Mouse (Mus musculus) testis, adult 2 months (tissue): ENCODE data around the gene P2rx7. TPM values are rescaled to one million over a fixed set of nuclear protein-coding genes. Genes with fewer than 3 reads are reported as not detected.

Source experiments
- H3K27ac ChIP-seq: fragments of 200-500 bp; 2 replicates; pipeline ENCODE4 v1.5.1; 2012; ENCODE audit warnings: low read depth, low read length; ENCODE audit not compliant: control insufficient read depth, insufficient read depth
- H3K27me3 ChIP-seq: fragments of 200-500 bp; 2 replicates; pipeline ENCODE4 v1.6.1; 2012; ENCODE audit warnings: mild to moderate bottlenecking, low read length, moderate library complexity; ENCODE audit not compliant: control insufficient read depth, insufficient read depth
- H3K36me3 ChIP-seq: fragments of 200-500 bp; 2 replicates; pipeline ENCODE4 v1.6.1; 2012; ENCODE audit warnings: mild to moderate bottlenecking, low read length; ENCODE audit not compliant: control insufficient read depth, insufficient read depth
- H3K4me1 ChIP-seq: fragments of 200-500 bp; 2 replicates; pipeline ENCODE4 v1.6.1; 2012; ENCODE audit warnings: low read length; ENCODE audit not compliant: control insufficient read depth, insufficient read depth
- H3K4me3 ChIP-seq: fragments of 200-500 bp; 2 replicates; pipeline ENCODE4 v1.5.1; 2012; ENCODE audit warnings: low read depth, mild to moderate bottlenecking, low read length, moderate library complexity, mixed read lengths; ENCODE audit not compliant: control insufficient read depth
- CTCF ChIP-seq: fragments of 200-500 bp; IDR thresholded peaks from 2 replicates; pipeline ENCODE4 v1.5.1; 2012; ENCODE audit warnings: low read depth, mild to moderate bottlenecking, inconsistent platforms, low read length, moderate library complexity; ENCODE audit not compliant: control insufficient read depth, insufficient read depth, insufficient replicate concordance
- POLR2A ChIP-seq: fragments of 200-500 bp; IDR thresholded peaks from 2 replicates; pipeline ENCODE4 v1.6.1; 2012; ENCODE audit warnings: low read depth, mild to moderate bottlenecking, inconsistent platforms, low read length, moderate library complexity; ENCODE audit not compliant: control insufficient read depth
- polyA plus RNA-seq: library from polyadenylated mRNA; depleted of rRNA; stranded (reverse); fragments of >200 nt; gene quantifications from 2 replicates; pipeline ENCODE4 v1.2.3, GENCODE M21; 2012; rRNA removed

The P2rx7 gene
- polyA plus RNA-seq, 1 experiment: 5.0 TPM

GRCm38 (mm10) chr5:122731321-122731720 is 87.6 kb downstream of the P2rx7 start:
- H3K27me3 ChIP-seq: no peaks in the 10 kb centered on the region
- H3K27ac ChIP-seq: no peak overlapping the region
- H3K4me1 ChIP-seq: peaks cover 3% of the 10 kb centered on the region
- H3K36me3 ChIP-seq: no peaks in the 10 kb centered on the region
- no peak overlapping the region for H3K4me3 ChIP-seq
- TF ChIP-seq CTCF (peak; percentile 90), POLR2A (no peak)

- TF ChIP-seq POLR2A (no peak), CTCF (no peak)
- Histone ChIP-seq H3K4me3 (no peak overlapping the region), H3K27ac (no peak overlapping the region), H3K4me1 (peaks cover 3% of the 10 kb centered on the region; the same call in 1 of the 2 replicates), H3K36me3 (no peaks in the 10 kb centered on the region), H3K27me3 (no peaks in the 10 kb centered on the region)
These were observed 88.4 kb downstream of the P2rx7 start for GRCm38 (mm10) chr5:122731991-122732673.

- no peaks in the 10 kb centered on the region for H3K27me3 ChIP-seq
- no peak overlapping the region for H3K27ac ChIP-seq
- TF ChIP-seq POLR2A: no peak
- TF ChIP-seq CTCF: no peak
- no peak overlapping the region; the same call in 1 of the 2 replicates for H3K4me3 ChIP-seq
- peaks cover 3% of the 10 kb centered on the region; the same call in 1 of the 2 replicates for H3K4me1 ChIP-seq
- H3K36me3 ChIP-seq: no peaks in the 10 kb centered on the region
These were observed 90.2 kb downstream of the P2rx7 start for GRCm38 (mm10) chr5:122733881-122734280.

- TF ChIP-seq POLR2A (no peak), CTCF (no peak)
- H3K27me3 ChIP-seq: no peaks in the 10 kb centered on the region
- no peaks in the 10 kb centered on the region for H3K36me3 ChIP-seq
- no peak overlapping the region for H3K27ac ChIP-seq
- peaks cover 3% of the 10 kb centered on the region; the same call in 1 of the 2 replicates for H3K4me1 ChIP-seq
- no peak overlapping the region for H3K4me3 ChIP-seq
These were observed 92.1 kb downstream of the P2rx7 start for GRCm38 (mm10) chr5:122735853-122736252.

GRCm38 (mm10) chr5:122736761-122737160 is 93.0 kb downstream of the P2rx7 start:
- Histone ChIP-seq H3K27me3 (no peaks in the 10 kb centered on the region), H3K27ac (no peak overlapping the region), H3K4me1 (peaks cover 3% of the 10 kb centered on the region; the same call in 1 of the 2 replicates), H3K36me3 (no peaks in the 10 kb centered on the region), H3K4me3 (no peak overlapping the region)
- TF ChIP-seq POLR2A (no peak), CTCF (no peak)

Other genes with a start within 250 kb of the P2rx7 start
- gene Anapc7, start 222.2 kb upstream of the P2rx7 start, polyA plus RNA-seq: 16.1 and 16.2 TPM in 2 replicates
- 49.8 and 55.9 TPM in 2 replicates for gene Atp2a2, start 141.7 kb upstream of the P2rx7 start, polyA plus RNA-seq
- 21.6 and 30.8 TPM in 2 replicates for gene Ift81, start 29.4 kb upstream of the P2rx7 start, polyA plus RNA-seq
- 7.8 and 9.0 TPM in 2 replicates for gene P2rx4, start 63.6 kb downstream of the P2rx7 start, polyA plus RNA-seq
- gene Camkk2, start 135.5 kb downstream of the P2rx7 start, polyA plus RNA-seq: 18.9 and 22.3 TPM in 2 replicates
- 109 and 115 TPM in 2 replicates for gene Anapc5, start 177.4 kb downstream of the P2rx7 start, polyA plus RNA-seq
- 23.2 and 27.3 TPM in 2 replicates for gene Rnf34, start 206.1 kb downstream of the P2rx7 start, polyA plus RNA-seq